Mouse (Mus musculus) lung, postnatal 0 days (tissue): Measurements from ENCODE around the gene Gdap2.

Experiments
- CTCF ChIP-seq: IDR thresholded peaks from 2 replicates; pipeline ENCODE4 v1.5.1; 2016; ENCODE audit warnings: antibody characterized with exemption, mild to moderate bottlenecking
- EP300 ChIP-seq: IDR thresholded peaks from 2 replicates; pipeline ENCODE4 v1.6.1; 2016; ENCODE audit warnings: antibody characterized with exemption, mild to moderate bottlenecking, control low read depth

DNA sequence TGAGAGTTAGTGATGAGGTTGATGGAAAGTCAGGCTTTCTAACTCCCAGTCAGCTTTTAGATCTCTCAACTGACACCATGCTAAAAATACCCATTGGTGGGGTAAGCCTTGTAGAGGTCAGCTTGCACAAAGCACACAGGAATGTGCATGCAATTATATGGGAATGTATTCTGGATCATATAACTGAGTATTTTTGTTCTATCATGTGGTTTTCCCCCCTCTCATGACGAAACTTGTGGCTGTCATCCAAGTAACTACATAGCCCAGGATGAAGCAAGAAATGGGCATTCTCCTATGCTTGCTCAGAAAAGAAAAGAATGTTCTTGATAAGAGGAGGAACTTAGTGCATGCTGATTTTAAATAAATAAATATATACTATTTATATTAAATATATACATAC is 65.3 kb downstream of the Gdap2 start:
- TF ChIP-seq CTCF (no peak), EP300 (no peak; the same call in 1 of the 2 replicates)
